Mouse (Mus musculus): ENCODE results near the gene Banp. TPM values are rescaled to one million over a fixed set of nuclear protein-coding genes. Genes with fewer than 3 reads are reported as not detected.

Gene Banp
- polyA plus RNA-seq, 1 experiment from 2014 or later: 37.8 TPM

Small RNA genes within 50 kb of the gene (microRNA-seq; reads per million reads assigned to microRNA genes)
- gene Mir7237: not detected

Other genes with a start within 250 kb of the Banp start
- 90.1 and 93.1 TPM in 2 replicates for gene Jph3, start 220.1 kb upstream of the Banp start, polyA plus RNA-seq (2014; fragmentation: Nextera tagmentation; extraction: Ambion mirVana)
- 40.6 and 41.3 TPM in 2 replicates for gene Klhdc4, start 120.2 kb upstream of the Banp start, polyA plus RNA-seq (2014; fragmentation: Nextera tagmentation; extraction: Ambion mirVana)
- 57.3 and 65.0 TPM in 2 replicates for gene Slc7a5, start 42.1 kb upstream of the Banp start, polyA plus RNA-seq (2014; fragmentation: Nextera tagmentation; extraction: Ambion mirVana)
- not detected in 2 replicates for gene Car5a, start 4.8 kb upstream of the Banp start, polyA plus RNA-seq (2014; fragmentation: Nextera tagmentation; extraction: Ambion mirVana)

Data from hindbrain, embryonic 14.5 days (tissue).